Mouse (Mus musculus) CD4-positive helper T cell, adult 2 months (primary cell): Measurements from ENCODE around the gene Caskin1.
A peak's percentile ranks its signal among the peaks of the same experiment; 100 is the strongest.

Experiments used
- DNase-seq: peaks from one replicate; pipeline ENCODE4 v3.0.0-alpha.2; 2012; ENCODE audit warnings: low read depth, missing footprints, low spot score

The Caskin1 gene

GRCm38 (mm10) chr17:24470701-24471527 lies 17.5 kb upstream of the Caskin1 start:
- no peak for DNase-seq

DNA sequence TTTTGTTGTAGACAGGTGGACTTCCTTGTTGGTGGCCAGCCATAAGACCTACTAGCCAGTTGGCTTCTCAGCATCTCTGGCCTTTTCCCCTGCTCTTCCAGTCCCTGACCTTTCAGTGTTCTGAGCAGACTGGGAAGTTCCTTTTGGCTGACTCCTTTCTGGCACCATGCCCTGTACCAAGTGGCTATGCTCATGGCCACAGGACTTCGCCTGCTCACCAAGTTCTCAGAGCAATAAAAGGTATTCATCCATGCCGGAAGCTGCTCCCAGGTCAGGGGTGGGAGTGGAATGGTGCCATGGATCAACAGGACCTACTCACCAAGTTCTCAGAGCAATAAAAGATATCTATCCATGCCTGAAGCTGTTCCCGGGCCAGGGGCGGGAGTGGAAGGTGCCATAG lies 15.9 kb upstream of the Caskin1 start:
- no peak for DNase-seq

DNA sequence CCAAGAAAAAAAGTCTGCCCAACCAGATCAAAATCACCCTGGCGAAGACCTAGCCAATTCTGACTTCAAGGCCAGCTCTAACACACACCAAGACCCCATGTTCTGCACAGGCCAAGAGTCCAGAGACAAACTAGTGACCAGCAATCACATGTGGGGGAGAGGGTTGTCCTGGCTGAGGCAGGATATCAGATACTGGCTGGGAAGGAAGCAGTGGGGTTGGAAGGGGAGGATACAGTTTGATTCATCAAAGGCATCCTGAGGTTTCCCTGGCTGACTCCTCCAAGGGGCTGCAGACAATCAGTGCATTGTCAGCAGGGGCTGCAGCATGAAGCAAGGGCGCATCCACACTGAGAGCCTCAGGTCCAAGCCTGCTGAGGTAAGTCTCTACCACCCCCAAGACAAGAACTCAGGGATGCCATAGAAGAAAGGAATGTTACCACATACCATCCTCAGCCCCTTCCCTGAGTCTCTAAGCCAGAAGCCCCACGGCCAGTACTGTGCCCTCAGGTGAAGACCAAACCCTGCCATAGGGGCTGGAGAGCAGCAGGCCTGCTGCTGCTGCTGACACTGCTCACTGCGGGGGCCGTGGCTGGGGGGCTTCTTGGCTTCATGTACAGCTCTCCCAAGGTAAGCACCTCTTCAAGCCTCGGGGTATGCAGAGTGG lies 14.7 kb upstream of the Caskin1 start, which contains the start of gene Bricd5:
Gene Bricd5 (plus strand): TSS at position 273 of the 664 bp plus-strand sequence.
- DNase-seq, result no peak

DNA sequence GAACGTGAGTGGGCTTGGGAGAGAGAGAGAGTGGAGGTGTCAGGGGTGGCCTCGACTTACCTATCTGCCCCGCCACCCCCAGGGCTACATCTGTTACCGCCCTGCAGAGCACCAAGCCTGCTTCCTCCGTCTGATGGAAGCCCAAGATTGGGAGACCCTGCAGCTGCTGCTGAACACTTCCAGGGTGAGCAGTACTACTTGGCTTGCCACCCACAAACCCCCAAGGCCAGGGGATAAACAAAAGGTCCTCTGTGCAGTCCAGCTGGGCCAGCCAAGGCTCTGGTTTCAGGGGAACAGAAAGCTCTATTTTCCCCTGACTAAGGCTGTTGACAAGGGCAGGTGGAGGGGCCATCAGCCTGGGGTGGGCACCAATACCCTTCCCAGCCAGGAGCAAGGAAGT lies 13.8 kb upstream of the Caskin1 start:
- DNase-seq, result no peak

- DNase-seq, result no peak
Measured at GRCm38 (mm10) chr17:24475586-24475985, 12.8 kb upstream of the Caskin1 start.

DNA sequence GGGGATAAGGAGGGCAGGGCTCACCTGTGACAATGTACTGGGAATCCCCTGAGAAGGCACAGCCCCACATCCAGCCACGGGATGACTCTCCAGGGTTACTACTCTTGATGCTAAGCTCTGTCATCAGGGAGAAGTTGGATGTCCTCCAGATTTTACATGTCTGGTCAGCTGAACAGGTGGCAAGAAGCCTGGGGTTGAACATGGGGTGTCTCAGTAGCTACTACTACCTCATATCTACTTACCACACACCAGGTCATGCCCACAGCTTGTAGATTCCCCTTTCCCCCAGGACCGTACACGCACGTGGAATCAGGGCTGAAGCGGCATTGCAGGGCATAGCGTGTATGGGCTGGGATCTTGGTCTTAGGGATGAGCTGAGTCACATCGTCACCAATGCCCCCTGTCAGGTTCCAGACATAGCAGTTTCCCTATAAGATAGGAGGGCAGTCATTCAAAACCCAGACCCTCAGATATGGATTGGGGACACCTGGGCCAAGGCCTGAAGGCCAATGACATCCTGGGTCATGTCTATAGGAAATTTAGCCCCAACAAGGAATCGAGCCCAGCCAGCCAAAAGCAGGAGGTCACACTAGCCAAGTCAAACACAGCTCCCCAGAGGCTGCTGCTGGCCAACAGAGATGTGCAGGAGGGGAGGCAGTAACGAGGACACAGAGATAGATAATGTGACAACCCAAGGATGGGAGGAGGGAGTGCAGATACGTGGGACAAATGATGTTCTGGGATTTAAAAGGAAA lies 12.2 kb upstream of the Caskin1 start:
- DNase-seq, result no peak

- DNase-seq, result no peak
Measured at GRCm38 (mm10) chr17:24477053-24477984, 11.1 kb upstream of the Caskin1 start.

DNA sequence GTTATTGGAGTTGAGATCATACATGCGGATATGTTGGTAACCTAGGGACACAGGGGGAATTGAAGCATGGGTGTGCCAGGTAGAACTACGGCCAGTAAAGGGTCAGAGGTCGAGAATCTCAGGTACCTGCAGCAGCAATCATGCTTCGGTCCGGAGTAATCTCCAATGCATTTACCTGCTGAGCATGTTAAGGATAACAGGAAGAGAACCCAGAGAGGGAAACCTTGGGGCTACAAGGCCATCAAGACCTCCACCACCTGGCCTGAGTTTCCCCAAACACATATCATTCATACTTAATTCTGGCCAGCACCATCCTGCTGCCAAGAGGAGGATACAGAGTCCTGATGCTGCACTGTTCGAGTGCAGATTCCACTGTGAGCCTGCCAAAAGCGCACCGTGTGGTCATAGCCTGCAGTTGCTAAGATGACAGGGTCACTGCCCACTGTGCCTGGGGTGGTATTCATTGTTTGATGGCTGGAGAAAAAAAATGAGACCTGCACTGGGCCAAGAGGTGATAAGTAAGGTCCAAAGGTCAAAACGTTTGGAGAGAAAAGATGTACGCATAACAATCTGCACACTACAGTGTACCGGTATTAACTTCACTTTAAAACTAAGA lies 10.3 kb upstream of the Caskin1 start:
- no peak for DNase-seq

- peak; percentile 95 for DNase-seq
Measured at GRCm38 (mm10) chr17:24478663-24479380, 9.6 kb upstream of the Caskin1 start, which contains the start of gene Mlst8. Mlst8 (minus strand) TSS chr17:24479078.

DNA sequence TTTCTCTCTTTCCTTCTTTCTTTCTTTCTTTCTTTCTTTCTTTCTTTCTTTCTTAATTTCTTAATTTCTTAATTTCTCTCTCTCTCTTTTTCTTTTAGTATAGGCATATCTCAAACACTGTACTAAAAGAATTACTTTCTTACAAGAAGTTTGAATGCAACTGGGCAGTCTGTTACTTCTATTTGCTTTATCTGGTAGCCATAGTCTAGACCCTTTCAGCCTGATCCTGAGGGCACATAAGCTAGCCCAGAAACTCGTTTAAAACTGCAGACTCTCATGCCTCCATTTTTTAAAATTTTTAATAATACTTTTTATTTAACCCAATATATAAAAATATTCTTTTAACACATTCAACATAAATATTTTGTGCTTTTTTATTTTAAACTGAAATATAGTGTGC lies 9.0 kb upstream of the Caskin1 start:
- no peak for DNase-seq

DNA sequence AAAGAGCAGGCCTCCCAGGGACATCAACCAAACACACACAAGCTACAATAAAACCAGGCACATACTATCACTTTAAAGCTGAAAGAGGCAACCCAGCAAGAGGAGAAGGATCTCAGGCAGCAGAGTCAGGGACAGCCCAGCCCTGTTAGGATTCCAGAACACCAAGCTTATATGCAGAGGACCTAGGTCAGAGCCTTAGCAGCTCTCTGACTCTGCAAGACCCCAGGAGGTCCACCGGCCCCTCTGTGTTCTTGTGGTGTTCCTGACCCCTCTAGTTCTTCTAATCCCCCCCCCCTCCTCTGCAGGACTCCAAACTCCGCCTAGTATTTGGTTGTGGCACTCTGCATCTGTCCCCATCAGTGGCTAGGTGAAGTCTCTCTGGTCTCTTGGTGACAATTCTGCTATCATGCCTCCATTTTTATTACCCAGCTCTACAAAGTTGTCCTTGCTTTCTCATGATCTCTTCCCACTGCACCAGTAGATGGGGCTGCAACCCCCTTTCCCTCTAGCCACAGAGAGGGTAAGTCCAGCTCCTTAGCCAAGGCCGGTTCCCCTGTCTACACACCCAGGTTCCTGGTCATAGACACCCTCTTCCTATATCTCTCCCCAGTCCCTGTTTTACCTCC lies 8.1 kb upstream of the Caskin1 start:
- DNase-seq, result no peak

- DNase-seq, result no peak
Measured at GRCm38 (mm10) chr17:24481027-24481815, 7.2 kb upstream of the Caskin1 start.

GRCm38 (mm10) chr17:24483495-24483894 lies 4.9 kb upstream of the Caskin1 start:
- no peak for DNase-seq

DNA sequence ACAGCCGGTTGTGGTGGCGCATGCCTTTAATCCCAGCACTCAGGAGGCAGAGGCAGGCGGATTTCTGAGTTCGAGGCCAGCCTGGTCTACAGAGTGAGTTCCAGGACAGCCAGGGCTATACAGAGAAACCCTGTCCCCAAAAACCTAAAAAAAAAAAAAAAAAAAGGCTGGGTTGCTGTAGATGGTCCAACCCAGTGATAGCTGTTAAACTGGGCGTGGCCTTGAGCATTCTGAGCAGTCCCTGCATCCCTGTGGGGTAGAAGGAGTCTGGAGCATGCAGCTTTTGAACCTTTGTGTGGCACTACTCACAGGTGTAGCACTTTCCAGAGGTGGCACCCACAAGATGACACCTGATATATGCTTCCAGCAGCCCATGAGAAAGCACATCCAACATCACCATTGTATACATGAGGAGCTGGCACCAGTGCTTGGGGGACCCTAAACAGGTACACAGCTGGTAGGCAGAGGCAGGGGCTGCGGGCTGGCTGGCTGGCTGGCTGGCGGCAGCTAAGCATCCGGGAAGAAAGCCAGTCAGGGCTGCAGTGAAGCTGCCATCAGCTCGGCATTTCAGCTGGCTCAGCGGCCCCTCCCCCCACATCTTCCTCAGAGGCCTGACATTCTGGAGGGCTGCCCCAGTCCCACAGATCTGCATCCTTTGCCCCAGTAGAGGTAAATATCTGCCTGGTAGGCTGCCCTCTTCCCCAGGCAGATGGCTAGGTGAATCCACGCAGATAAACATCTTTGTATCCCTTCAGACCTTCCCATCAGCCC lies 3.1 kb upstream of the Caskin1 start:
- DNase-seq, result no peak

DNA sequence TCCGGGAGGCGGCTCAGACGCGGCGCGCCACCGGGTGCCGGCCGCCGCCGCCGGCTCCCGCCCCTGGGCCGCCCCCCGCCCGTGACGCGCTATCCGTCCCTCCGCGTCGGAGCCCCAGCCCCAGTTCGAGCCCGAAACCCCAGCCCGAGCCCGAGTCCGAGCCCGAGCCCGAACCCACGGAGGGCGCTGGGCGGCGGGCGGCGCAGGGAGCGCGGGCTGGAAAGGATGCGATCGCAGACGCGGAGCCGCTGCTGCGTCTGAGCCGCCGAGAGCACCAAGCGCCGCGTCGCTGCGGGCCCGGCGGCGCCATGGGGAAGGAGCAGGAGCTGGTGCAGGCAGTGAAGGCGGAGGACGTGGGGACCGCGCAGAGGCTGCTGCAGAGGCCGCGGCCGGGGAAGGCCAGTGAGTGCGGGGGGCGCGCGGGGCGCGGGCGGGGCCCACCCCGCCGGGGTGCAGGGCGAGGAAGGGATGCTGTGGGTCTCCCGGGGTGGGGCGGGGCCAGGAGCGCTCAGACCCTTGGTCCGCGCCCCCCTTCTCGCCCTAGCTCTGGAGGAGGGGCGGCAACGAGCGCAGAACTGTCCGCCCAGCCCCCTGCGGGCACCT lies 362 bp downstream of the Caskin1 start:
- peak; percentile 44 for DNase-seq

GRCm38 (mm10) chr17:24489265-24490030 lies 1.0 kb downstream of the Caskin1 start:
- DNase-seq, result no peak

GRCm38 (mm10) chr17:24490399-24490798 lies 2.0 kb downstream of the Caskin1 start:
- no peak for DNase-seq
